Mouse (Mus musculus): ENCODE results near the gene Tnks1bp1.

DNA sequence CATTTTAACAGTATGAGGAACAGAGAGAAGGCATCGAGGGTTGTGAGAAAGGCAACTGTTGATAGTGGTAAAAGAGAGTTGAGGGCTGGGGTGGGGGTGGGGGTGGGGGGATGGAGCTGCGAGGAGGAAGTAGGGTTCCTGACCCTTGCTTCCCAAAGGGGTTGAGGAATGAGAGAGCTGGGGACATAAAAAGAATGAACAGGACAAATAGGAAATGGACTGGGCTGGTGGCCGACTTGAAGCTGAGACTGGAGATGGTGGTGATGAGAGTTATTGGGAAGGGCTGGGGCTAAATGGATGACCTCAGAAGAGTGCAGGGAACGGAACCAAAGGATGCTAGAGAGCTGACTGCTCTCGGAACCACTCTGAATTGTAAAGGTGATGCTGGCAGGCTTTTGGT lies 8.9 kb downstream of the Tnks1bp1 start:
- TF ChIP-seq POLR2A (IDR thresholded peaks at IDR 0.05; ENCODE audit: control insufficient read depth, extremely low read depth, insufficient read depth, low read length, poor library complexity) (no peak), CTCF (IDR thresholded peaks at IDR 0.05; ENCODE audit: borderline replicate concordance, control insufficient read depth, extremely low read depth, insufficient read depth, low read length, poor library complexity) (no peak)

Measured in thymus, adult 2 months (tissue).